9 mouse cellular contexts compared by ENCODE assay signal in the genomic region with DNA sequence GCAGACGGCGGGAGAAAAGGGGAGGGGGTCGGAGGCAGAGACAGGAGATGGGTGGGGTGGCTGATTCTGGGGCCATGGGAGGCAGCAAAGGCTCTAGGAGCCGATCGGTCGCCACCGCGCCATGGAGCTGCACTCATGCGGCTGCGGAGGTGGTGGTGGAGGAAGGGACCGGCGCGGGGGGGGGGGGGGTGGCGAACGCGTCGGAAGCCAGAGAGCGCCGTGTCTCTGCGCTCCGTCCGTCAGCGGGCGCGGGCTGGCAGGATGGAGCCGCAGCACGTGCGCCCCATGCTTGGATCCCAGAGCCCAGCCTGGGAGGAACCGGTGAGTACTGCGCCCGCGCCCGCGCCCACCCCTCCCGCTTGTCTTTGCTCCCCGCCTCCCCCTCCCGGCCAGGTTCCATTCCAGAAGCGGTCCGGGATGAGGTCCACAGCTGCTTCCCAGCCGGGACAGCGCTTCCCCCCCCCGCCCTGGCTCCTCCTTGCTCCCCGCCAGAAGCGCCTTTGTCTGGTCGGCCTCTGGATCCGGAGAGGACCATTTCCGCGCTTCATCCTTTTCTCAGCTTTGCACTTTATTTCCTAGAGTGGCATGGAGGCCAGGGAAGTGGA. TPM values are rescaled to one million over a fixed set of nuclear protein-coding genes. Genes with fewer than 3 reads are reported as not detected.
DNase-seq lines count a peak whose midpoint lies in the region; ATAC-seq and TF ChIP-seq lines count a peak whose summit lies in the region.
"Not testable (repeated sequence)": the region's sequence is repeated elsewhere in the genome, so short reads cannot be mapped to it uniquely, and the experiment has no call there.
"Had no signal": no experiment of that assay in that cellular context is flagged by ENCODE, and none has a peak within 500 bp of the region (broad histone marks: within the 10 kb centered on the region; RNA-seq: fewer than 3 reads in every experiment).

A gene (plus strand): TSS at position 288 of the 605 bp plus-strand sequence.

- peak within 1 kb of the TSS; percentile 44 for H3K4me3 ChIP-seq in embryonic facial prominence, embryonic 13.5 days
- peak within 1 kb of the TSS; percentile 37 for H3K4me3 ChIP-seq in heart, embryonic 11.5 days (ENCODE audit: low read depth, low read length)
- H3K4me3 ChIP-seq in hindbrain, postnatal 0 days (ENCODE audit: low read length) = peak within 1 kb of the TSS; percentile 39
- H3K4me3 ChIP-seq in left cerebral cortex, adult 2 months = peak within 1 kb of the TSS; percentile 17; the same call in 1 of the 2 replicates
- H3K4me3 ChIP-seq in lung, embryonic 16.5 days (ENCODE audit: low read length) = peak within 1 kb of the TSS; percentile 33
- H3K4me3 ChIP-seq in neural tube, embryonic 13.5 days = peak within 1 kb of the TSS; percentile 45

- not testable (repeated sequence) for H3K9me3 ChIP-seq in embryonic facial prominence, embryonic 13.5 days; heart, embryonic 11.5 days (replicated peaks; ENCODE audit: control insufficient read depth, low read length); hindbrain, postnatal 0 days (ENCODE audit: low read length); lung, embryonic 16.5 days (ENCODE audit: control insufficient read depth, low read length); neural tube, embryonic 13.5 days

- H3K27me3 ChIP-seq in embryonic facial prominence, embryonic 13.5 days; heart, embryonic 11.5 days (ENCODE audit: control insufficient read depth, insufficient read depth, low read length); hindbrain, postnatal 0 days (ENCODE audit: insufficient read depth, low read length); lung, embryonic 16.5 days (ENCODE audit: control insufficient read depth, insufficient read depth, low read depth, low read length); neural tube, embryonic 13.5 days: not testable (repeated sequence)

- DNase-seq in brain, adult 2 months (ENCODE audit: low read depth, low spot score) = peak; percentile 6
- peak; percentile 4 for DNase-seq in hindbrain, postnatal 0 days (ENCODE audit: low spot score)
- peak; percentile 5 to 10 for DNase-seq in left cerebral cortex, adult 2 months (ENCODE audit: extremely low spot score in 1 of 2, low spot score in 2 of 2)
- DNase-seq in urinary bladder, adult 2 months (ENCODE audit: low spot score) = peak; percentile 12

- TF ChIP-seq CTCF in hindbrain, postnatal 0 days (IDR thresholded peaks at IDR 0.05; ENCODE audit: low read depth); left cerebral cortex, adult 2 months (IDR thresholded peaks at IDR 0.05): not testable (repeated sequence)

- not testable (repeated sequence) for H3K4me1 ChIP-seq in embryonic facial prominence, embryonic 13.5 days; heart, embryonic 11.5 days (ENCODE audit: control insufficient read depth, insufficient read depth, low read length); hindbrain, postnatal 0 days (ENCODE audit: insufficient read depth, low read length); lung, embryonic 16.5 days (replicated peaks; ENCODE audit: control insufficient read depth, insufficient read depth, low read length); neural tube, embryonic 13.5 days (replicated peaks)

- 0% methylated on average over 26 of the region's 48 CpGs for WGBS in embryonic facial prominence, embryonic 13.5 days
- under 1% methylated on average over 21 of the region's 48 CpGs for WGBS in heart, embryonic 11.5 days (ENCODE audit: insufficient replicate concordance)
- WGBS in hindbrain, postnatal 0 days = under 1% methylated on average over 22 of the region's 48 CpGs
- 0% methylated on average over 17 of the region's 48 CpGs for WGBS in lung, embryonic 16.5 days
- WGBS in neural tube, embryonic 13.5 days = 2% methylated on average over 25 of the region's 48 CpGs

- H3K4me2 ChIP-seq in embryonic facial prominence, embryonic 13.5 days = peak within 1 kb of the TSS; percentile 72
- H3K4me2 ChIP-seq in heart, embryonic 11.5 days = peak within 1 kb of the TSS; percentile 64
- H3K4me2 ChIP-seq in hindbrain, postnatal 0 days (ENCODE audit: low read depth, low read length) = peak within 1 kb of the TSS; percentile 54
- H3K4me2 ChIP-seq in lung, embryonic 16.5 days (ENCODE audit: low read depth, low read length) = peak within 1 kb of the TSS; percentile 58
- H3K4me2 ChIP-seq in neural tube, embryonic 13.5 days = peak within 1 kb of the TSS; percentile 60

- intact Hi-C loops in left cerebral cortex, adult 2 months (cut with DNase I) = not testable (repeated sequence)

- not testable (repeated sequence) for H3K36me3 ChIP-seq in embryonic facial prominence, embryonic 13.5 days; heart, embryonic 11.5 days (ENCODE audit: control insufficient read depth, insufficient read depth, low read length); hindbrain, postnatal 0 days (ENCODE audit: insufficient read depth, low read length); lung, embryonic 16.5 days (ENCODE audit: control insufficient read depth, insufficient read depth, low read length); neural tube, embryonic 13.5 days

- H3K27ac ChIP-seq in embryonic facial prominence, embryonic 13.5 days; heart, embryonic 11.5 days (ENCODE audit: low read depth, low read length); hindbrain, postnatal 0 days; left cerebral cortex, adult 2 months; lung, embryonic 16.5 days (ENCODE audit: low read length); neural tube, embryonic 13.5 days (replicated peaks): not testable (repeated sequence)

- H3K9ac ChIP-seq in embryonic facial prominence, embryonic 13.5 days = 0 out of 2 replicates have a peak within 1 kb of the TSS, but pooled peaks have one; percentile 40
- H3K9ac ChIP-seq in heart, embryonic 11.5 days (ENCODE audit: low read depth, low read length); hindbrain, postnatal 0 days (replicated peaks; ENCODE audit: low read length); lung, embryonic 16.5 days (ENCODE audit: low read length): not testable (repeated sequence)
- H3K9ac ChIP-seq in neural tube, embryonic 13.5 days = peak within 1 kb of the TSS; percentile 66

- ATAC-seq in embryonic facial prominence, embryonic 13.5 days (ENCODE audit: insufficient number of reproducible peaks, insufficient read depth, low FRiP score, low TSS enrichment, low read depth); heart, embryonic 11.5 days (replicated peaks; ENCODE audit: insufficient number of reproducible peaks, low FRiP score, low TSS enrichment); hindbrain, postnatal 0 days; lung, embryonic 16.5 days (ENCODE audit: low read depth); neural tube, embryonic 13.5 days (ENCODE audit: low read depth): not testable (repeated sequence)

RNA-seq across cellular contexts. Expression of the gene that starts here (rescaled TPM):
- polyA plus RNA-seq in embryonic facial prominence, embryonic 13.5 days (2015; fragmentation: Nextera tagmentation; extraction: Ambion mirVana) = 0.30 and 0.59 TPM in 2 replicates
- 0.14 and 0.42 TPM in 2 replicates for polyA plus RNA-seq in heart, embryonic 11.5 days (2014; fragmentation: Nextera tagmentation; extraction: Ambion mirVana)
- 2.8 and 4.2 TPM in 2 replicates for total RNA-seq in hindbrain, postnatal 0 days (2014; rRNA removed)
- polyA plus RNA-seq in hindbrain, postnatal 0 days (2015; fragmentation: Nextera tagmentation; extraction: Ambion mirVana) = 4.9 and 7.0 TPM in 2 replicates
- under 1 TPM; 0.56 to 0.59 TPM for total RNA-seq in left cerebral cortex, adult 2 months (2021)
- polyA plus RNA-seq in lung, embryonic 16.5 days (2015; fragmentation: Nextera tagmentation; extraction: Ambion mirVana) = 0.10 and 0.35 TPM in 2 replicates
- 2.3 and 3.8 TPM in 2 replicates for polyA plus RNA-seq in neural tube, embryonic 13.5 days (2015; fragmentation: Nextera tagmentation; extraction: Ambion mirVana)
- polyA plus RNA-seq in urinary bladder, adult 2 months (2012; rRNA removed) = 0.04 TPM in 1 of 2 replicates, not detected in the other
- total RNA-seq: CH12.LX had no signal

Comparison
In these comparisons a context has a peak if more than half of its experiments do, and no peak if none do; other contexts are left out.
1. Peak in DNase-seq and H3K4me3 ChIP-seq in left cerebral cortex, adult 2 months; RNA of the gene not detected or under 1 TPM.
2. Peak in DNase-seq in urinary bladder, adult 2 months; RNA of the gene not detected or under 1 TPM.